Mouse (Mus musculus) brain, adult 2 months (tissue): ENCODE results near the gene B3galt5.
"Not testable (repeated sequence)": the region's sequence is repeated elsewhere in the genome, so short reads cannot be mapped to it uniquely, and the experiment has no call there.

Experiments
- DNase-seq: peaks from one replicate; pipeline ENCODE4 v3.0.0; 2011; ENCODE audit warnings: low read depth, low spot score

Gene B3galt5

GRCm38 (mm10) chr16:96258429-96258828 lies 22.8 kb downstream of the B3galt5 start:
- no peak for DNase-seq

GRCm38 (mm10) chr16:96271736-96272135 lies 36.1 kb downstream of the B3galt5 start:
- DNase-seq: no peak

- peak; percentile 84 for DNase-seq
These were observed 37.5 kb downstream of the B3galt5 start for GRCm38 (mm10) chr16:96272929-96273619.

GRCm38 (mm10) chr16:96276596-96276995 lies 41.0 kb downstream of the B3galt5 start:
- no peak for DNase-seq

GRCm38 (mm10) chr16:96278491-96279224 lies 43.1 kb downstream of the B3galt5 start:
- DNase-seq: peak; percentile 69

- peak; percentile 93 for DNase-seq
These were observed 45.4 kb downstream of the B3galt5 start for GRCm38 (mm10) chr16:96280719-96281605.

- no peak for DNase-seq
These were observed 47.0 kb downstream of the B3galt5 start for GRCm38 (mm10) chr16:96282566-96282965.

- peak; percentile 46 for DNase-seq
These were observed 56.3 kb downstream of the B3galt5 start for GRCm38 (mm10) chr16:96291885-96292284.

- DNase-seq: peak; percentile 22
These were observed 57.1 kb downstream of the B3galt5 start for GRCm38 (mm10) chr16:96292530-96293173.

GRCm38 (mm10) chr16:96298075-96298474 lies 62.5 kb downstream of the B3galt5 start:
- DNase-seq: no peak

GRCm38 (mm10) chr16:96298574-96298973 lies 63.0 kb downstream of the B3galt5 start:
- no peak for DNase-seq

- peak; percentile 18 for DNase-seq
These were observed 67.8 kb downstream of the B3galt5 start for GRCm38 (mm10) chr16:96303356-96303755.

- DNase-seq: peak; percentile 73
These were observed 68.8 kb downstream of the B3galt5 start for GRCm38 (mm10) chr16:96304438-96304837.

GRCm38 (mm10) chr16:96306905-96307304 lies 71.3 kb downstream of the B3galt5 start:
- no peak for DNase-seq

GRCm38 (mm10) chr16:96317803-96318202 lies 82.2 kb downstream of the B3galt5 start:
- peak; percentile 15 for DNase-seq

- DNase-seq: no peak
These were observed 87.1 kb downstream of the B3galt5 start for GRCm38 (mm10) chr16:96322739-96323138.

GRCm38 (mm10) chr16:96323166-96323565 lies 87.6 kb downstream of the B3galt5 start:
- no peak for DNase-seq

- peak; percentile 53 for DNase-seq
These were observed 90.8 kb downstream of the B3galt5 start for GRCm38 (mm10) chr16:96326110-96326999.

GRCm38 (mm10) chr16:96327251-96327650 lies 91.7 kb downstream of the B3galt5 start:
- DNase-seq: not testable (repeated sequence)

GRCm38 (mm10) chr16:96339570-96339969 lies 104.0 kb downstream of the B3galt5 start:
- peak; percentile 83 for DNase-seq
